Mouse (Mus musculus) fat pad, adult 2 months (tissue): Measurements from ENCODE around the gene Ccdc184.

Source experiments
- DNase-seq: peaks from one replicate; pipeline ENCODE4 v3.0.0-alpha.2; 2011; ENCODE audit warnings: low read depth, low spot score; ENCODE audit errors: extremely low read depth

Ccdc184 gene

DNA sequence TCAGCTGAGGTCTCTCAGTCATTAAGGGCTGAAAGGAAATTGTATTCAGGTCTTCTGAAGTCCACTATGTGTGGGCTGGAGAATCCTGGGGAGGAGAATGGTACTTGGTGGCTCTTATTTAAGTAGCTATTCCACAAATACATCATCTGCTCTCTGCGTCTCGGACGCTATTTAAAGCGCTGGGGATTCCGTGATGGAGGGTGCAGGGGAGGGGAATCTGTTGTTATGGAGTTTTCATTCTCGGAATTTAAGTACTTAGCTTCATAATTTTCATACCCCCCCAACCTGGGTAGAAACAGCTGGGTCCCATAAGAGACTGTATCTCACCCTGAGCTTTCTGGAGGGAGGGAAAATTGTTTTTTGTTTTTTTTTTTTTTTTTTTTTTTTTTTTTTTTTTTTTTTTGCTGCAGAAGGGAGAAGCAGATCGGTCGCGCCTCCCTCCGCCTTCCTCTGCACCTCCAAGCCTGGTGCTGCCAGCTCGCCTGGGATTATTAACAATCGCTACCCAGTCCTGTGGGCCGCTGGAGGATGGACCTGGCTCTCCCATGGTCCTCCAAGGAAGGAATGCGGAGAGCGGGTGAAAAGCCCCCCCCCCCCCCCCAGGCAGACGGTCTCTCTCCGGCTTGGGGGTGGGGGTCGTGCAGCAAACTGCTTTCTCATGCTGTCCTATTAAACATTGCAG lies at the start of gene Ccdc184:
Gene Ccdc184, plus strand, starts transcription at position 196 of the 682 bp plus-strand sequence.
- no peak for DNase-seq

DNA sequence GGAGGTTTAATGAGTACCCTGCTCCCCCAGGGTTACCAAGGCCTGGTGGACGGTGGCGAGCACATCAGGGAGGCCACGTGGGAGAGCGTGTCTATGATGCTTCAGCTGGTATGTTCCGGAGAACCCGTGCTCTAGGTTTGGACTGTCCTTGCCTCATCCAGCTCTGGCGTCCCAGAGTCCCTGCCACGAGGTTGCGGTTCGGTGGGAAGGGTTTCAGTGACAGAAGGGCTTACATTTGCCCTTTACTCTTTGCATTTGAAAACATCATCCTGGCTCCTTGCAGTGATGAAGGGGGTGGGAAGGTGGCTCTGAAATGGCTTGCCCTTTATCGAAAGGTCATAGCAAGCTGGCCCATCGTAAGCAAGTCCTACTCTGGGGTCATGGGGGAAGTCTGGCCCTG lies 47.6 kb upstream of the Ccdc184 start:
- no peak for DNase-seq

DNA sequence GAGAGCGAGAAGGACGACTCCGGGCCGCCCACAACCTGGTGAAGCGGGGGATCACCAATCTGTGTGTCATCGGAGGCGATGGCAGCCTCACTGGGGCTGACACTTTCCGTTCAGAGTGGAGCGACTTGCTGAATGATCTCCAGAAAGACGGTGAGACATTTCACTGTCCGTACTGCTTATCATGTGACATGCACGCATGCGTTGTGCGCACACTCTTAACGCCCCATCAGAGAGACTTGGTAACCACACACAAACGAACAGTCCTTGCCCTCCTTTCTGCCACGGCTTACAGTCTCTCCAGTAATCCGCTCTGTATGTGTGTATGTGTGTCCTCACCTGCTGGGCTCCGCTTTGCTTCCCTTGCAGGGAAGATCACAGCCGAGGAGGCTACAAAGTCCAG lies 46.1 kb upstream of the Ccdc184 start:
- DNase-seq = no peak

DNA sequence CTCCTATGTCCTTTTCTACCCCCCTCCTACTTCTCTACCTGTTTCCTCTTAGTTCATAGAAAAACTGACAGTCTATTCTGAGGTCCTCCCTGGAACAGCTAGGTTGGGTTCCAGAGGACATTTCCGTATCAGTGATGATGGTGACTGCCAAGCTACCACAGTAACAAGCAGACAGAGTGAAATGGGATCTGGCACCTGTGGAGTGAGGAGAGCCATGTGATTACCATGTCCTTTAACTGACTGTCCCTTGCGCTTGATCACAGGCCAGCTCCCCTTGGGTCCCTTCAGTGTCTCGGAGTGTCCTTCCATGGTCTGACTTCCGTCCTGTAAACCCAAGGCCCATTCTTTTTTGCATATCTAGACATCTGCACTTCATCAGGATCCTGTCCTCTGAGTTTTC lies 36.0 kb upstream of the Ccdc184 start:
- no peak for DNase-seq

DNA sequence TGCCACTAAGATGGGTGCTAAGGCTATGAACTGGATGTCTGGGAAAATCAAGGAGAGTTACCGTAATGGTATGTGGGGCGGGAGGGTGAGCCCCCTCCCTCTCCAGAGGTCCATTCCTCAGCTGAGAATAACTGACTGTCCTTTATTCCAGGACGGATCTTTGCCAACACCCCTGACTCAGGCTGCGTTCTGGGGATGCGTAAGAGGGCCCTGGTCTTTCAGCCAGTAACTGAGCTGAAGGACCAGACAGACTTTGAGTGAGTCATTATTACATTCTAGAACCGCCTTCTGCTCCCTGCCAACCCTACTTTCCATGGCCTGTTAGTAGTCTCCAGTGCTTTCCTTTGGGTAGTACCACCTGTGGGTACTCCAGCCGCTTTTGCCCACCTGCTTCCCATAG lies 35.5 kb upstream of the Ccdc184 start:
- DNase-seq = no peak

DNA sequence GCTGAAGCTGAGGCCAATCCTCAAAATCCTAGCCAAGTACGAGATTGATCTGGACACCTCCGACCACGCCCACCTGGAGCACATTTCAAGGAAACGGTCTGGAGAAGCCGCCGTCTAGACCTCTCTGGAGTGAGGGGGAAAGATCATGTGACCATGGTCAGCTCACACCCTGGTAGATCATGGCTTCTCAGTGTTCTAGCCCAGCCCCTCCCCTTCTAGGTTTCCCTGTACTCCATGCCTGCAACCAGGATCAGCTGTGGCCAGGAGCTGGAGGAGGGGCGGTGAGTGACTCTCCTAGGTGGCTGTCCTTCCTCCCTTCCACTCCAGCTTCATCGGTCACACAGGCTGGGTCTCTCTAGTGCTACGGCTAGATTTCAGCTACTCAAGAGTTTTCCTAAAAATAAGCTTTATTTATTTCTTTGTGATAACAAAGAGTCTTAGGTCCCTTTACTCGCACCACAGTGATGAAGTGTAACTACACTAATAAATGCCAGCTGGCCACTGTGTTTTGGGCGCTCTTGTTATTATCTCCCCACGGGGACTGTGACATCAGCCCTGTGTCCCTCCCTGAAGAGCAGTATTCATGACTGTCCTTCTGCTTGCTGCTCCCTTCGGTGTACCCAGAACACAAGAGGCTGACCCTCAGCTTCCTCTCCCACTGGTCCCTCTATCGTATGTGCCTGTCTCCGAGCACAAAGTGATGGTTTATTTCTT lies 34.9 kb upstream of the Ccdc184 start:
- no peak for DNase-seq

DNA sequence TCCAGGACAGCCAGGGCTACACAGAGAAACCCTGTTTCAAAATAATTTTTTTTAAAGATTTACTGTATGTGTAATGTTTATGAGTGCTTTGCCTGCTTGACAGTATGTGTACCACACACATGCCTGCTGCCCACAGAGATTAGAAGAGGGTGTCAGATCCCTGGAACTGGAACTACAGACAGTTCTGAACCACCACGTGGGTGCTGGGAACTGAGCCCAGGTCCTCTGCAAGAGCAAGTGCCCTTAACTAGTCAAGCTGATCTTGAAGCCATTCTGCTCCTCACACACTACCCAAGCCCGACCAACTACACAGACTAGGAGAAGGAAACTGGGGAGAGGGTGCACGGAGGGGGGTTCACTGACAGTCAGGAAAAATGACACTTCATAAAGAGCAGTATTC lies 33.5 kb upstream of the Ccdc184 start:
- no peak for DNase-seq

DNA sequence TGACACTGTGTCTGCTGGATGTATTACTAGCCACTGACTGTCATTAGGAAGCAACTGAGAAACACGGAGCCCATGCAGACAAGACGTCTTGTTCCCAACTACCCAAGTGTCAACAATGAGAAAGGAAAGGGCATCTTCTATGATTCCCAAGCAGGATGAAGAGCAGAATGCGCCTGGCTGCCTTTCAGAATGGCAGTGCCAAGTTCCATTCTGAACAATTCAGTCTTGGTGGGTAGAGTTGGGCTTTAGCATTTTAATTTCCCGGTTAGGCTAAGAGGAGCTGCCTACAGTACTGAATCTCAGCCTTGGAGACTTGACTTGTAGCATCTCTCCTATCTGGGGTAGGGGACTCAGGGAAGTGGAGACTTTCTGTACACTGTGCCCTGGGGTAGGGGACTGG lies 32.9 kb upstream of the Ccdc184 start:
- no peak for DNase-seq

DNA sequence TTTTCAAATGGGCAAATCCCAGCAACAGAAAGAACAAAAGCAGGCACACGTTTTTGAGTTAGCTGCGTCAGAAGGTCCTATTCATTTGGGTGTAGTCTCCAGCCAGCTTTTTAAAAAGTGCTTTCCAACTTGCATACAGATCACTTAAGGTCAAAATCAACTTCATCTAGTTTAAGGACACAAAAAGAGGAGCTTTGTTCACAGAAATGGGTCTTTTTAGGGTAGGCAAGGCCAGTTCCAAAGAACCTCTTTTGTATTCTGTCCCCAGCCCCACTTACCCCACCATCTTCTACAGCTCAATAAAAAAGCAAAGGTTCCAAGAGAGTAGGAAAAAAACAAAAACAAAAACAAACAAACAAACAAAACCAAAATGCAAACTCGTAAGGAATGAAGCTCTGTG lies 32.3 kb upstream of the Ccdc184 start:
- DNase-seq = no peak

DNA sequence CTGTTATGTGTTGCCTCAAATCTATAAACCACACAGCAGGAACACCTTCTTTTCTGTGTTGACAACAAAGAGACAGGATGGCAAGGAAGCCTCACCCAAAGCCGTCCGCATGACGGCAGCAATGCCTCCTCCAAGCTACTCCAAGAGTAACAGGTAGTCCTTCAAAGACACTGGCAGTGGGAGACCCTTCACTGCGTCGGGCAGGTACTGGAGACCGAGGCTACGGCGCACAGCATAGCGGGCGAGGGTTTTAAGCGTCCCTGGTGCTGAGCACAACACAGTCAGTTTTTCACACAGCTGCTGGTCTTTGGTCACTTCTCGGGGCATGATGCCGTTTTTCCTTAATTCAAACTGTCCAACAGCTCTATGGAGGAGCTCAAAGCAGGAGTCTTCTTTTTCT lies 31.3 kb upstream of the Ccdc184 start:
- DNase-seq = no peak

DNA sequence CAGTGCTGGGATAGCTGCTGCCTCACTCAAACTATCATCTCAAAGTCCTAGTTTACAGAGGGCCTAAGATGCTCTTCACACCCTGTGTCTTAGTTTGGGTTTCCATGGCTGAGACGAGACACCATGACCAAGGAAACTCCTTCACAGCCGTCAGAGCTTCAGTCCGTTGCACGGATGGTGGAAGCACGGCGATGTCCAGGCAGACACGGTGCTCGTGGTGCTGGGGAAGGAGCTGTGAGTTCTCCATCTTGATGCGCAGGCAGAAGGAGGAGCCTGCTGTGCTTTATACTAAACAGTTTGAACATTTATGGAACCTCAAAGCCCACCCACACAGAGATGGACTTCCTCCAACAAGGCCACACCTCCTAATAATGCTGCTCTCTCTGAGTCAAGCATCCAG lies 30.1 kb upstream of the Ccdc184 start:
- no peak for DNase-seq

DNA sequence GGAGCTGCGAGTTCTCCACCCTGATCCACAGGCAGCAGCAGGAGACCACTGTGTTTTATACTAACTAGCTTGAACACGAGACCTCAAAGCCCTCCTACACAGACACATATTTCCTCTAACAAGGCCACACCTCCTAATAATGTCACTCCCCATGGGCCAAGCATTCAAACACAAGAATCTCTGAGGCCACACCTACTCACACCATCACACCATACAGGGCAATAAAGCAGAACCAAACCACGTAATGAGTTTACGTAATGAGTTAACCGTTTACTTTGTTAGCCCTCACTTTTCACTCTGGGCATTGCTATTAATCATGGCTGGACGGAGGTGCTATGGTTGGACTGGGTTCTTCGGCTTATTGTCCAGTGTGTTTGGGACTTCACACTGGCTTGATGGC lies 27.2 kb upstream of the Ccdc184 start:
- peak; percentile 45 for DNase-seq

DNA sequence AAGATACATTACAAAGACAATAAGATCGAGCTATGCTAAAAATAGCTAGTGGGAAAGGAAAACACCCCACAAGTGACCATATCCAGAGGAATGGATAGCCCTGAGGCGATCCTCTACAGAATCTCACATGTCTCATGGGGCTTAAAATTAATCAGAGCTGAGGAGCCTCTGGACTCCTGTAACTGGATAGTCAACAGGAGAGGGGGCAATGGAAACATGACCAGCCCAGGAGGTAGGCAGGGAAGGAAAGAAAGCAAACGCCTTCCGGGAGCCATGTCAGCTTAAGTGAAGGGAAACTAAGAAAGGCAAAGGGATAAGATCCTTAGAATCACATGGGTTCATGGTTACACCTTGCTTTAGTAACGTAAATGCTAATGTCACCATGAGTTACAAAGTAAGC lies 26.1 kb upstream of the Ccdc184 start:
- no peak for DNase-seq

DNA sequence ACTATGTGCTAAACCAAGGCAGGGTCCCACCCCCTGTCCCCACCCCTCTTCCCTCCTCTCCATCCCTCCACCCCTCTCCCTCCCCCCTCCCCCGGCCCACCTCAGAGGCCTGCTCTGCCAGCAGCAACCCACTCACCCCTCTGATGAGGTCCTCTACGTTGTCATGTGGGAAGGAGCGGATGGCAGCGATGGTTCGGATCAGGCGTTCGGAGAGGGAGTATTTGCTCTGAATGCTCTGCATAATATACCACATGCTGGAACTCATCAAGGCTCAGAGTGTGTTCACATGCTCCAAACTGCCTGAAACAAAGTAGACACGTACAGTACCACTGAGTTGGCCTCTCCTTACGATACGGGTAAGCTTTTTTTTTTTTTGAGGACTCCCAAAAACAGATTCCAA lies 24.4 kb upstream of the Ccdc184 start:
- no peak for DNase-seq

DNA sequence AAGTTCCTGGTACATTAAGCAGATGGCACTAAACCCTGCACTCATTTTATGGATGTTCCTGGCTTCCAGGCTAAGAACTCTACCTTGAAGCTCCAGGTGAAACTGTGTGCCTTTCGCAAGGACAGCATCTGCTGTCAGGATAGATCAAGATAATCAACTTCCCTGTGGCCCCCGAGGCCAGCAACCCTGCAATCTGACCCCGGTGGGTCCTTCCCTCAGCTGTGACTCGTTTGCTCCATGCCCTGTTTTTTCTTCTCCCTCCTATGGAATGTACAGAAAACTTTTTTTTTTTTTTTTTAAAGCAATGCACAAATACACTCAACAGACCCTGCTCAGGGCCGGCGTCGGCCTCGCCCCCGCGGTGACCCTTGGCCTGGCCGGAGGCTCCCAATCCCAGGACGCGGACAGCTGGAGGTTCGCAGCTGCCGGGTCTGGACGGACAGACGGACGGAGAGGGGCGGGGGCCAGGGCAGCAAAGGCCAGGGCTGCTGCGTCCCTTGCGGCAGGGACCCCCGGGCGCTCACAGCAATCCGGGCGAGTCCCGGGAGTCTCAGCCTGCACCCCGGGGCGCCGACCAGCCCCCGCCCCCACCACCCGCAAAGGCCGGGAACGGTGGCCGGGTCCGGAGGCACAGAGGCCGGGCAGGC lies 22.0 kb upstream of the Ccdc184 start:
- peak; percentile 68 for DNase-seq

DNA sequence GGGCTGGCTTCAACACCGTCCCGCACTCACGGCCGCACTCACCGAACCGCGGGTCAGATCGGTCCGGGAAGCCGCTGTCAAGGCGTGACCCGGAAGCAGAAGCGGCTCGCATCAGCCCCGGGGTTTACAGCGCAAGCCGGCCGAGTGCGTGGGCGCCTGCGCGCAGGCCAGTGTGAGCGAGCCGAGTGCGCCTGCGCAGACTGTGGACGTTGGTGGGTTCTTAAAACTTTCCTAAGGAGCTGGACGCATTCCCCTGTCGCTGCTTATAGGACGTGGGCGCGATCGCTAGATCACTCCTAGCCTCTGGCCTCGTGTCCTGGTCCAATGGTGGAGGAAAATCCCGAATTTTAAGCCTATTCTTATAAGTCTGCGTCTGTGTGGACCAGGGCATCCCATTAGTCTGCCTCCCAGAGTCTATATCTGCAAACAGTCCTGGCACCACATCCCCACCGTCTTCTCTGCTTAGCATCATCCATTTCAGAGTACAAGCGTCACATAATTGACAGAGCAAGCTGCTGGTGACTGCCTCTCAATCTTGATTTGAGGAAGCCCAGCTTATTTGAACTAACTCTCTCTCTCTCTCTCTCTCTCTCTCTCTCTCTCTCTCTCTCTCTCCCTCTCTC lies 21.3 kb upstream of the Ccdc184 start:
- peak; percentile 28 for DNase-seq

DNA sequence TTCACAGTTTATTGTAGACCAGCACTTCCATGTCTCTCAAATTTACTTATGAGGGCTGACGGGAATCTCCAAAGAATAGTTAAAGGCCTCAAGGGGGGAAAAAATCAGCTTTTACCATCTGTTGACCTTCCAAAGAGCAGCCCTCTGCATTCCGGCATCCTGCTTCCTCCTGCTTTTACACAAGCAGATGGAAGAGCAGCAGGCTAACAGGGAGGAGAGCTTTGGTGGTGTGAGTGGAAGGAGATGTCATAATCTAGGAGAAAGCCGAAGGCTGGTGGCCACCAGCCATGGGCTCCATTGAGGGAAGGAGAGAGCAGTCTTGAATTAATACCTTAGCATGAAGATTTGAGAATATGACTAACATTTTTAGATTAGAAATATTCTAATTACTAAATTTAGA lies 18.6 kb upstream of the Ccdc184 start:
- DNase-seq = no peak

DNA sequence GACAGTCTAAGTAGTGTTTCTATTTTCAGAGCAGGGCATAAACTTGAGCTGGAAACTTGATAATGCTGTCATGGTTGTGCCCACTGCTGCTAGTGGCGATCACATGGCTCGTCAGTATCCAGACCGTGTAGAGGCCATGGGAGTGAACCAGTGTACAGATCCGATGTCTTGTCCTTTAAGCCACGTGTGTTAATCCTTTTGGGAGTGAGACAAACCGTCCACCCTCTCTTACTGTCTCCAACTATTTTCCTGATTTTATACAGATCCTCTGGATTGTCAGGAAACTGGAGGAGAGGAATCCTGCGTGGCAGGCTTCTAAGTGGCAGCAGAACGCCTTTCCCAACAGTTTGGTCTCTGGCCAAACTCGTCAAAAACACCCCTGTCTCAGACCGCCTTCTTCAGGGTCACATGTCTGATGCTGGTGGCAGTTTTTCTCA lies 17.8 kb upstream of the Ccdc184 start:
- DNase-seq = no peak

DNA sequence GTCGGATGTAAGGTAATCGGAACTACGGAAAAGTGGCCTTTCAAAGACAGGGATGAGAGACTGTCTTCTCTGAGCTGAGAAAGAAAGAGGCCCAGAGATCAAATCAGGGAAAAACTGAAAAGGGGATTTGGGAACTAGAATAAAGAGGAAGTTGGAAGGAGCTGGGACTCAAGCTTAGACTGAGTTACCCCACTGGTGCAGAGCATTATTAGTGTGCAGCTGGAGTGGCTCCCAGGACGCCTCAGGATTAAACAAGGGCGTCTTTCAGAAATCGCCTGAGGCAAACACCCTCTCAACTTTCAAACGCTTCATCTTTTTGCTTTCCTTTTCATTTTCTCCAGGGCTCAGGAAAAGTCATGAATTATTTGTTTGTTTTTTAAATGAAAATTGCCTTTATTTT lies 14.0 kb upstream of the Ccdc184 start:
- DNase-seq = no peak

DNA sequence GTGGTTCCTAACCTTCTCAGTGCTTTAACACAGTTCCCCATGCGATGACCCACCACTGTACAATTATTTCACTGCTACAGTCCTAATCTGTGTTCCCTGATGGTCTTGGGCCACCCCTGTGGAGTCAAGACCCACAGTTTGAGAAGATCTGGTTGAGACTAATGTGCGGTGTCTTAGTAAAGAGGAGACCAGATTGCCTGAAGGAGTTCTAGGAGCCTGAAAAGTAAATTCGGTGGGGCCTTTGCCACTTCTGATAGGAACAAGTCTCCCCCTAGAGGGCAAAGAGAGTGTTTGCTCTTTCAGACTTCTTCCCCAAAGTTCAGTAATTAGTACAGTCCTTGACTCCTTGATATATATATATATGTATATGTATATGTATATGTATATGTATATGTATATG lies 13.3 kb upstream of the Ccdc184 start:
- DNase-seq = no peak

DNA sequence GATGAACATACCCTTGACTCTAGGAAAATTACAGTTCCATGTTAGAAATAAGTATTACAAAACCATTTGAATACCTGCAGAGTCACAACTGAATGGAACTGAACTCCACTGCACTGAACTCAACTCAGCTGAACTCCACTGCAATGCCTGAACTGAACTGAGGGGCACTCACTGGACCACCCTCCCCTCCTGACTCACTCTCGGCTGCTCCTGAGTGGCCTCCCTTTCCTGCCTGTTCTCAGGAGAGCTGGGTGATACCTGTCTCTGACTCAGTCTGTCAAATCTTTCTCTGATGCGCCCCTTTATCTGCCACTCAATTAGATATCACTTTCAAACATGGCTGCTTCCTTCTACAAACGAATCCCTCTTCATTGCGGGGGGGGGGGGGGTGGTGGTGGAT lies 12.8 kb upstream of the Ccdc184 start:
- no peak for DNase-seq

DNA sequence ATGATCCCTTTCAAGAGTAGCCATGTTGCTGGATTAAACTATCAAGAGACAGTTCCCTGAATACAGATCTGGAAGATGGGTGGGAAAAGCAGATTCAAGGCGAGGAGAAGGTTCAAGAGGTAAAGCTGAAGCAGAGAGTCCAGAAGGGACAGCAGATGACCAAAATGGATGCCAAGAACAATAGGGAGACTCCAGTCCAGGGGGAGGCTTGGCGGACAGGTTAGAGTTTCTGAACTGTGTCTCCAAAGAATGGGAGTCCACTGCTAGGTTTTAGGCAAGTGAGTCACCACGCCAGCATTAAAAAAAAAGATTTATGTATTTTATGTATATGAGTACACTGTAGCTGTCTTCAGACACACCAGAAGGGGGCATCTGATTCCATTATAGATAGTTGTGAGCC lies 12.3 kb upstream of the Ccdc184 start:
- DNase-seq = no peak
